Mouse (Mus musculus) heart, embryonic 11.5 days (tissue): ENCODE measurements around the gene 1700001J03Rik. TPM values are rescaled to one million over a fixed set of nuclear protein-coding genes. Genes with fewer than 3 reads are reported as not detected.
"Not testable (repeated sequence)": the region's sequence is repeated elsewhere in the genome, so short reads cannot be mapped to it uniquely, and the experiment has no call there.

Source experiments
- ATAC-seq: fragments of 200-750 bp; cut with Nextera tagmentation; replicated peaks from 2 replicates; pipeline ENCODE4 v1.8.0; 2017; ENCODE audit warnings: moderate library complexity; ENCODE audit not compliant: insufficient number of reproducible peaks, low FRiP score, low TSS enrichment
- H3K27ac ChIP-seq: fragments of 300-500 bp; sonication (generic); 2 replicates; pipeline ENCODE4 v1.5.1; 2014; ENCODE audit warnings: mild to moderate bottlenecking, low read depth, low read length
- H3K27me3 ChIP-seq: fragments of 300-500 bp; sonication (generic); 2 replicates; pipeline ENCODE4 v1.6.1; 2014; ENCODE audit warnings: mild to moderate bottlenecking, low read length, mixed read lengths; ENCODE audit not compliant: control insufficient read depth, insufficient read depth
- H3K36me3 ChIP-seq: fragments of 300-500 bp; sonication (generic); 2 replicates; pipeline ENCODE4 v1.6.1; 2014; ENCODE audit warnings: mild to moderate bottlenecking, low read length, moderate library complexity, mixed read lengths; ENCODE audit not compliant: control insufficient read depth, insufficient read depth
- H3K4me1 ChIP-seq: fragments of 300-500 bp; sonication (generic); 2 replicates; pipeline ENCODE4 v1.6.1; 2014; ENCODE audit warnings: low read length; ENCODE audit not compliant: control insufficient read depth, insufficient read depth
- H3K4me2 ChIP-seq: fragments of 300-500 bp; sonication (generic); 2 replicates; pipeline ENCODE4 v1.6.1; 2014; ENCODE audit warnings: mild to moderate bottlenecking, moderate library complexity
- H3K4me3 ChIP-seq: fragments of 300-500 bp; sonication (generic); 2 replicates; pipeline ENCODE4 v1.5.1; 2014; ENCODE audit warnings: low read depth, low read length
- H3K9ac ChIP-seq: fragments of 300-500 bp; sonication (generic); 2 replicates; pipeline ENCODE4 v1.6.1; 2014; ENCODE audit warnings: mild to moderate bottlenecking, low read depth, low read length, moderate library complexity
- H3K9me3 ChIP-seq: fragments of 300-500 bp; sonication (generic); replicated peaks from 2 replicates; pipeline ENCODE4 v1.6.1; 2016; ENCODE audit warnings: low read length; ENCODE audit not compliant: control insufficient read depth
- WGBS: fragments of 180-500 bp; shearing (Covaris S2); extraction: QIAGEN DNeasy Blood & Tissue Kit; methylation state at CpG from one replicate; pipeline ENCODE4 v1.1.7; 2014; ENCODE audit not compliant: insufficient replicate concordance; 5-methylcytosine and 5-hydroxymethylcytosine counted together
- polyA plus RNA-seq: library from polyadenylated mRNA; unstranded; fragments of >200 nt; fragmentation: Nextera tagmentation; extraction: Ambion mirVana; gene quantifications from 2 replicates; pipeline ENCODE4 v1.2.1, GENCODE M21; 2014

The 1700001J03Rik gene
- polyA plus RNA-seq, 1 experiment from 2014 or later = not detected

GRCm38 (mm10) chr5:146160439-146160838 lies 24.7 kb downstream of the 1700001J03Rik start, which contains the start of gene Gm5565:
Gm5565 (minus strand) TSS chr5:146160539.
- not testable (repeated sequence) for H3K9ac ChIP-seq, H3K9me3 ChIP-seq, H3K4me3 ChIP-seq, H3K27me3 ChIP-seq, H3K4me1 ChIP-seq, H3K4me2 ChIP-seq, H3K36me3 ChIP-seq, ATAC-seq, H3K27ac ChIP-seq
- 84% methylated on average over 3 of the region's 3 CpGs for WGBS

GRCm38 (mm10) chr5:146158326-146158725 lies 26.8 kb downstream of the 1700001J03Rik start:
- ATAC-seq, H3K36me3 ChIP-seq, H3K9me3 ChIP-seq, H3K4me3 ChIP-seq, H3K9ac ChIP-seq, H3K27ac ChIP-seq, H3K4me1 ChIP-seq, H3K27me3 ChIP-seq, H3K4me2 ChIP-seq: not testable (repeated sequence)
- 89% methylated on average over 4 of the region's 4 CpGs for WGBS

GRCm38 (mm10) chr5:146150454-146150853 lies 34.6 kb downstream of the 1700001J03Rik start:
- Histone ChIP-seq H3K4me3 (no peak overlapping the region), H3K27ac (no peak overlapping the region), H3K4me1 (no peaks in the 10 kb centered on the region), H3K36me3 (no peaks in the 10 kb centered on the region), H3K9ac (no peak overlapping the region), H3K27me3 (no peaks in the 10 kb centered on the region), H3K4me2 (no peak overlapping the region), H3K9me3 (0 out of 2 replicates have a peak, but pooled peaks cover 3% of the 10 kb centered on the region)
- no peak for ATAC-seq
- 62% methylated on average over 3 of the region's 3 CpGs for WGBS

- H3K9ac ChIP-seq = no peak overlapping the region
- H3K4me2 ChIP-seq = no peak overlapping the region
- no peaks in the 10 kb centered on the region for H3K27me3 ChIP-seq
- 34% methylated on average over 2 of the region's 2 CpGs for WGBS
- peaks cover 3% of the 10 kb centered on the region; the same call in 1 of the 2 replicates for H3K9me3 ChIP-seq
- no peaks in the 10 kb centered on the region for H3K4me1 ChIP-seq
- no peak overlapping the region for H3K27ac ChIP-seq
- H3K36me3 ChIP-seq = no peaks in the 10 kb centered on the region
- ATAC-seq = no peak
- no peak overlapping the region for H3K4me3 ChIP-seq
These were observed 37.2 kb downstream of the 1700001J03Rik start for GRCm38 (mm10) chr5:146147903-146148302.

Other genes with a start within 250 kb of the 1700001J03Rik start
- not detected in 2 replicates for gene Cyp3a25, start 175.7 kb downstream of the 1700001J03Rik start, polyA plus RNA-seq
- gene Cyp3a59, start 106.0 kb downstream of the 1700001J03Rik start, polyA plus RNA-seq = not detected in 2 replicates
- not detected in 2 replicates for gene Gm5565, start 24.8 kb downstream of the 1700001J03Rik start, polyA plus RNA-seq
- not detected in 2 replicates for gene Gm6309, start 14.6 kb downstream of the 1700001J03Rik start, polyA plus RNA-seq
- gene Rnf6, start 36.3 kb upstream of the 1700001J03Rik start, polyA plus RNA-seq = 29.8 and 40.7 TPM in 2 replicates
- gene Cdk8, start 45.9 kb upstream of the 1700001J03Rik start, polyA plus RNA-seq = 19.9 and 24.0 TPM in 2 replicates
- gene Wasf3, start 199.7 kb upstream of the 1700001J03Rik start, polyA plus RNA-seq = 0.42 and 0.52 TPM in 2 replicates